Mouse (Mus musculus) CH12F3 (cell line): ENCODE measurements around the gene Clec3a.

ENCODE experiments used
- in situ Hi-C: fragments of 300-500 bp; cut with MboI; formaldehyde crosslinking; loops from 2 replicates; pipeline ENCODE4 v1.14.3; 2020; ENCODE audit warnings: low sequenced_read_pairs

Gene Clec3a

DNA sequence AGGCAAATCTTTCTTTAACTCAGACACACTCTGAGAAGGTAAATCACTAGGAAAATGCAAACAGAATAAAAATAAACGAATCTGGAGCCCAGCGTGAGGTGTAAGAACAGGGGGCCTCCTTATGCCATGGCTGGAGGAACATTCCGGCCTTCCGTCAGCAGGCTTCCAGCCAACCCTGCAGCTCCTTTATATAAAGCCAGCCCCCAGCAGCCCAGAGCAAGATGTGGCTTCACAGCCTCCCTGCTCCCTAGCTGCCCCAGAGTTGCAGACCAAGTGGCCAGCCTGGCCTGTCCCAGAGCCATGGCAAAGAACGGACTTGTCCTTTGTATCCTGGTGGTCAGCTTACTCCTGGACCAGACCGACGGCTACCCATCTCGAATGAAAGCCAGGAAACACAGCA lies at the start of gene Clec3a:
Gene Clec3a (plus strand): TSS at position 301 of the 400 bp plus-strand sequence.
- in situ Hi-C loops = no loop called here

GRCm38 (mm10) chr8:114369038-114369976 lies 48.6 kb upstream of the Clec3a start:
- in situ Hi-C loops = no loop called here

DNA sequence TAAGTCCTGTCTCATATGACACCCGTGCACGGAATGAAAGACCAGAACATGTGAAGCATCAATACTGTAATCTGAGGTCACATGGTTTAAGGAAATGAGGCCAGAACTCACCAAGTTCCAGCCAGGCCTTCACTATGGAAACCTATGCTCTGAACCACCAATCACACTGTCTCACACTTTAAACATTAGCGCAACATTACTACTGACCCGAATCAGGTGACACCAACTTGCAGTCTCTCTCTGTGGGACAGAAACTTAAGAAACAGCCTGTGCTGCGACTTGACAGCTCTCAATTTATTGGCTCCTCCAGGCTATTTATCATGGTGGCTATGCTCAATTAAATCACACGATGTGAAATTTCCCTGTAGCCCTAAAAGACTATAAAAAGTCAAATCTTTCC lies 43.5 kb upstream of the Clec3a start:
- in situ Hi-C loops = no loop called here

DNA sequence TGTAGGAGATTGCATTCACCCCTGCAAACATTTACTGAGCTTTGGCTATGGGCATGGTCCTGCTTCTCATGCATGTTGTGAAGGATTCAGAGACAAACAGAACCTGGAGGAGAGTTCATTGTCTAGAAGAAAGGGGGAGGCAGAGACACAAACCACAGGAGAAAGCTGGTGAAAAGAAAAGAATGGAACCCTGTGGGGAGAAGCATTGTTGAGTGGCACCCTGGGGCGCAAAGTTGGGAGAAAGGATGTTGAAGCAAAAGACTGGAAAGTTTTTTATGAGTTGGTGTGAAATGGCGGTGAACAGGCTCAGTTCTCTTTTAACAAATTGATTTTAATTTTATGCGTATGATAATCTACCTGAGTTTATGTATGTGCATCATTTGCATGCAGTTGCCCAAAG lies 33.7 kb upstream of the Clec3a start:
- in situ Hi-C loops = no loop called here

DNA sequence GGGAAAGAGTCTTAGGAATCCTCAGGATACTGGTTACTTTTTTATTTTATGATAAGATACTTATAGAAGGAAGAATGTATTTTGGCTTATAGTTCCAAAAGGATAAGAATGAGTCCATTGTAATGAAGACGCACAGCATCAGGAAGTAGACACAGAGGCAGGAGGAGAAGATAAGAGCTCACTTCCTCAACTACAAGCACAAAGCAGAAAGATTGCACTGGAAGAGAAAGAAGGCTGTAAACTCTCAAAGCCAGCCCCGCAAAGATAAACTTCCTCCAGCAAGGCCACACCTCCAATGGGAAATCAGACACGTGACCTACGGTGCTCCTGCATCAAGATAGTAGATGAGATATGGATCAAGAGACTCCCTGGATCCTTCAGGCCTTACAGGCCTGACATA lies 30.4 kb upstream of the Clec3a start:
- in situ Hi-C loops = no loop called here

DNA sequence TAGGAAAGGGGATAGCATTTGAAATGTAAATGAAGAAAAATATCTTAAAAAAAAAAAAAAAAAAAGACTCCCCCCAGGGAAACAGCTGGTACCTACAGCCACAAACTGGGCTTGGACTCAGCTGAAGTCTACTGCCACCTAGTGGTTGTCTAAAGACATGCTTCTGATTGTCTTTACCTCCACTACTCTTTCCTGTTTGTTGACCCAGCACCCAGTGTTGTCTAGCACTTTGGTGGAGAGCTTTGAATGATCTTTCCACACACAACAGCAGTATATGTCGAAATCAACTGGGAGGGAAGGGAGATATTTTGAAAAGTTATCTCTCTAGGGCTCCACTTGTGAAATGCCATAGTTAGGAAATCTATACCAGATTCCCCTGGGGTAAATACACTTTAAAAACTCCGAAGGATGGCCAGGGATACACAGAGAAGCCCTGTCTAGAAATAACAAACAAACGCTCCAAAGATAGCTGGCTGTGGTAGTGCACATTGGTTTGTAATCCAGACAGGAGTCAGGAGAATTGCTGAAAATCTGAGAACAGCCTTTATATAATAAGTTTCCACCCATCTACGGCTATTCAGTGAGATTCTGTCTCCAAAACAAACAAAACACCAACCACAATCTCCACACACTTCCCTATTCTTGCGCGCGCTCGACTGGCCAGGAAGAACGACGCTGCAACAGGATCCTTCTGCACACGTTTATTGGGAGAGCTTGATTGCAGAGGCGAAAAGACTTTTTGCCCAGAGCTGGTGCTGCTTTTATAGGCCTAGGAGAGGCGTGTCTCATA lies 27.2 kb upstream of the Clec3a start:
- in situ Hi-C loops = no loop called here

- in situ Hi-C loops = no loop called here
Measured at GRCm38 (mm10) chr8:114398326-114398725, 19.6 kb upstream of the Clec3a start.

GRCm38 (mm10) chr8:114399273-114399672 lies 18.6 kb upstream of the Clec3a start:
- in situ Hi-C loops = no loop called here

DNA sequence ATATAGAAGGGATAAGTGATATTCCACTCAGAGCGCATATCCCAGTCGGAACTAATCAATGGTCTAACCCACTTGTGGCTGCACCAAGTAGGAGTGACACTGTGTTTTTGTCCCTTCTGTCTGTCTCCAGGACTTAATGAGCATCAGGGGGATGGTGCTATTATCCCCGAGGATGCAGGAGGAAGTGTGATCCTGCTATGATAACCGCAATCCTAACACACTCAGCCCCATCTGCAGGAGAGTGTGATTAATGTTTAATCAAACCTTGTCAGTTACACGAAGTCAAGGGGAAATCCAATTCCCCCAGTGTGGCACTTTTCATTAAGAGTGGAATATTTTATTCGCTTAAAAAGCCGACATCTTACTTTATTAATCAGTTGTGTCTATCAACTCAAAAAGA lies 16.2 kb upstream of the Clec3a start:
- in situ Hi-C loops = no loop called here

DNA sequence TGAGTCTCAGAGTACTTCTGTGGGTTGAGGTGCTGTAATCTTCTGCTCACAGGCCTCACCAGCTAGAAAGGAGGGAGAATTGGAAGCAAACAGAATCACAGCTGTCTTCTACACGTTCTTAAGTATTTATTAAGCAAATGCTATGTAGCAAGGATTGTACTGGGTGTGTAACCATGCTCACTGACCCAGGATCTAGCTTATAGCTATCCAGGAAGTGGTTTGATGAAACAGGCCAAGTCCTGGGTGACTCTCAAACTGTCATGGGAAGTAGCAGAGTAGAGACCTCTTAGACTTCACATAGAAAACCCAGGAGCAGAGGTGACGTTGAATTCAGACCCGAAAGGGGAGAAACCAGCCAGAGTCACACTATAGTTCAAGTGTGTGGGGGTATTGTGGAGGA lies 6.5 kb upstream of the Clec3a start:
- in situ Hi-C loops = no loop called here

DNA sequence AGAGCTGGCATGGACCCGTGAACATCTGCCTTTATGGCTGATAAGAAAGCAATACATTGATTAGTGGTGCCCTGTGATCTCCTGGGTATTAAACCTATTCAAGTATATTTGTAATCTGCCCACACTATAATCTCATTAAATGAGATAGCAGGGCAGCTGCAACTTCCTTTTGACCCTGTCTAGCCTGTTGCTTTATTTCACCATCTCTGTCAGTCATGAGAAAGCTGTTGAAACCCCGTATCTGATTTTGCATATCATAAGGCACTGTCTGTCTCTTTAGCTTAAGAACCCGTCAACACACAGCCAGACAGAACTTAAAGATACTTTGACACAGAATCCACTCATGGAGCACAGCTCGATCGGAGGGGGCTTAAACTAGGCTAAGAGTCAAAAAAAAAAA lies 600 bp downstream of the Clec3a start:
- in situ Hi-C loops = no loop called here

GRCm38 (mm10) chr8:114418904-114419303 lies 1.0 kb downstream of the Clec3a start:
- in situ Hi-C loops = no loop called here

GRCm38 (mm10) chr8:114421544-114421943 lies 3.7 kb downstream of the Clec3a start:
- in situ Hi-C loops = no loop called here

- in situ Hi-C loops = loop anchor here (10.0 kb wide), 2 partner anchors 363 to 773 kb away; no protein-coding TSS in a partner anchor
Measured at GRCm38 (mm10) chr8:114438236-114438635, 20.4 kb downstream of the Clec3a start.

DNA sequence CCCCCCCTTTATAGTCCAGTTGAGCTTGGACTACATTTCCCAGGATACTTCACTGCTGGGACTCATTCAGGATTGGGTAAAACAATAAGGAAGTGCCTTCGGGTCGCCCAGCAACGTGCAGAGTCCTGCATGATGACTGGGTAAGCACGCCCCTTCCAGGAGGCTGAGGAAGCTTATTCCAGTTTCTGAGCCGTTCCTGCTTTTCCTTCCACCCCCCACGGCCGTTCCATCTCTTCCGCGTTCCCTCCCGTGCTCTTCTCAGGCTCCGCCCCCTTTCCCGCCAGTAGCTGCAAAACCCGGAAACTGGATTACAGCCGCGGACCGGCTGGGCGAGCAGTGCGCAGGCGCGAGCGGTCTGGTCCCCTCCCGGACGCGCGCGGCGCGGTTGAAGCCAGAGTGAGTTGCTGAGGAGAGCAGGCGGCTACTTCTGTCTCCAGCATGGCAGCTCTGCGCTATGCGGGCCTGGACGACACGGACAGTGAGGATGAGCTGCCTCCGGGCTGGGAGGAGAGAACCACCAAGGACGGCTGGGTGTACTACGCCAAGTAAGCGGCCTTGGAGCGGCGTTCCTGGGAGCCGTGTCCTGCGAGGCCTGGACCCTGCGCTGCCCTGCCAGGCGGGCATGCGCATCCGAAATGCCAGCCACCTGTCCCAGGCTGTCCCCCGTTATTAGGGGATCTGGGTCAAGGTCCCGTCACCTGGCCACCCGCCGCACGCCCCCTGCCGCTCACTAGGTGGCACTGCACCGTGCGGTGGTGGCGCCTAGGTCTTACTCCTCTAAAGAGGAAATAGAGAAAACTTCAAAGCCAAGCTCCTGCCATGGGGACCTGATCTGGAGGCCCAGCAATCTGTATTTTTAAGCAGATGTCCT lies 21.7 kb downstream of the Clec3a start, which contains the start of gene Wwox:
Gene Wwox (plus strand): TSS at position 322 of the 871 bp plus-strand sequence.
- in situ Hi-C loops = loop anchor here (10.0 kb wide), 2 partner anchors 365 to 775 kb away; no protein-coding TSS in a partner anchor

DNA sequence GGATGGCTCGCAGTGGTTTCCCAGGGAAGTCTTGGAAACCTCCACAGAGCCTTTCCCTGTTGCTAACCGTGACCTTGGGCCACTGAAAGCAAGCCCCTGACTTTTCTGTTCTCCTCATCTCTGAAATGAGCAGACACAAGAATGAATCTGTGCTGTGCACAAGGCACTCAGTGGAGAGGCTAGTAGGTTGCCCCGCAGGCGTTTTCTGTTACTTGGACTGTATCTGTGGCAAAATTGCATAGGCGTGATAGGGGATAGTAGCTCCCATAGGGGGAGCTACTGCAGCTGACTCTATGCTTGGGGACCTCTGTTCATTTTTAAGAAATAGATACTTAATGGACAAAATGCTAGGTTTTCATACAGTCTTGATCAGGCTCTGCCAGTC lies 22.3 kb downstream of the Clec3a start:
- in situ Hi-C loops = no loop called here

DNA sequence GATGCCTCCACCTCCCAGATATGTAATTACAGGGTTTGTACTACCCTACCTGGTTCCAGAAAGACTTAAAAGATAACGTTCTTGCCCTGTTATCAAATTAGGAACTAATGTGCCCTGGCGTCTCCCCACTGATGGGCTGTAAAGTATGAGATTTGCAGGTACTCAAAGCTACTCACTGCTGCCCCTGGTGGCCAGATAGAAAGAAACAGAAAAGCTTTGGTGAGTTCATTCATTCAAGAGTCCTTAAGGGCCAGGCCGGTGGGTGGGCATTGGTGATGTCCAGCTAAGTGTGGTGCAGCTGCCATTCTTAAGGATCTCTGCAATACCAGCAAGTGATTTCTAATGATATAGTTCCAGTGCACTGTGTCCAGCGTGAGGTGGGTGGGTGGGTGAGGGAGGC lies 23.7 kb downstream of the Clec3a start:
- in situ Hi-C loops = no loop called here

DNA sequence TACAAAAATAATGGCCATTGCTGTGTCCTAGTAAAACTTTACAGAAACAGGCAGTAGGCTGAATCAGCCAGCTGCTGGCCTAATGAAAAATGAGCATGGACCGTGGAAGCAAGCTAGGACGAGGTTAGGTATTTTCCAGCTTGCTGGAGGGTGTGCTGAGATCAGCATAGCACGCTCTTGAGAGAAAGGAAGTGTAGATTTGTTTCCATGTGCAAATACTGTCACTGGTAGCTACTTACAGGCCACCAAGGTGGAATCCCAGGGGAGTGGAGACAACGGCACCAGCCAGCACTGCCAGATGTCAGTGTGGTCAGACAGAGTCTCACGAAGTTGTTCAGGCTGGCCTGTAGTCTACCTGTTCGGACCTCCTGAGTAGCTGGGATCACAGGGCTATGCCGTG lies 29.0 kb downstream of the Clec3a start:
- in situ Hi-C loops = no loop called here

GRCm38 (mm10) chr8:114452278-114452677 lies 34.4 kb downstream of the Clec3a start:
- in situ Hi-C loops = loop anchor here (25.0 kb wide), 1 partner anchor 1985 kb away; no protein-coding TSS in a partner anchor

GRCm38 (mm10) chr8:114452781-114453221 lies 34.9 kb downstream of the Clec3a start:
- in situ Hi-C loops = loop anchor here (25.0 kb wide), 1 partner anchor 1984 kb away; no protein-coding TSS in a partner anchor
